Mouse (Mus musculus): ENCODE measurements around the gene Arfgap2.

The Arfgap2 gene

GRCm38 (mm10) chr2:91306589-91306988, 41.8 kb downstream of the Arfgap2 start:
- no peak for DNase-seq (ENCODE audit: low read depth, low spot score)

GRCm38 (mm10) chr2:91308680-91309079, 43.9 kb downstream of the Arfgap2 start:
- no peak for DNase-seq (ENCODE audit: low read depth, low spot score)

GRCm38 (mm10) chr2:91309546-91309945, 44.8 kb downstream of the Arfgap2 start:
- no peak for DNase-seq (ENCODE audit: low read depth, low spot score)

- peak; percentile 55 for DNase-seq (ENCODE audit: low read depth, low spot score)
Observed at GRCm38 (mm10) chr2:91312578-91313311, 48.0 kb downstream of the Arfgap2 start.

- no peak for DNase-seq (ENCODE audit: low read depth, low spot score)
Observed at GRCm38 (mm10) chr2:91314184-91314583, 49.4 kb downstream of the Arfgap2 start.

- no peak for DNase-seq (ENCODE audit: low read depth, low spot score)
Observed at GRCm38 (mm10) chr2:91320559-91321529, 56.1 kb downstream of the Arfgap2 start.

- DNase-seq (ENCODE audit: low read depth, low spot score) = no peak
Observed at GRCm38 (mm10) chr2:91321923-91322322, 57.1 kb downstream of the Arfgap2 start.

- DNase-seq (ENCODE audit: low read depth, low spot score) = no peak
Observed at GRCm38 (mm10) chr2:91322490-91322889, 57.7 kb downstream of the Arfgap2 start.

GRCm38 (mm10) chr2:91324346-91324745, 59.6 kb downstream of the Arfgap2 start:
- peak; percentile 39 for DNase-seq (ENCODE audit: low read depth, low spot score)

GRCm38 (mm10) chr2:91324761-91325421, 60.1 kb downstream of the Arfgap2 start:
- peak; percentile 68 for DNase-seq (ENCODE audit: low read depth, low spot score)
